Mouse (Mus musculus) thymus, adult 2 months (tissue): ENCODE results near the gene Kcns3.

Experiments
- CTCF ChIP-seq: fragments of 200-500 bp; IDR thresholded peaks from 2 replicates; pipeline ENCODE4 v1.5.1; 2012; ENCODE audit warnings: mild to moderate bottlenecking, control low read depth, low read length, moderate library complexity, borderline replicate concordance; ENCODE audit not compliant: control insufficient read depth, poor library complexity, insufficient read depth; ENCODE audit errors: extremely low read depth
- POLR2A ChIP-seq: fragments of 200-500 bp; IDR thresholded peaks from 2 replicates; pipeline ENCODE4 v1.6.1; 2012; ENCODE audit warnings: mild to moderate bottlenecking, low read length, control low read depth, moderate library complexity; ENCODE audit not compliant: control insufficient read depth, poor library complexity, insufficient read depth; ENCODE audit errors: extremely low read depth

- TF ChIP-seq POLR2A (no peak), CTCF (no peak)
Observed at GRCm38 (mm10) chr12:11150192-11150935, 492 bp downstream of the Kcns3 start.
